Mouse (Mus musculus) heart, postnatal 0 days (tissue): ENCODE results near the gene Neu2.

Experiments used
- CTCF ChIP-seq: IDR thresholded peaks from 2 replicates; pipeline ENCODE4 v1.5.1; 2016; ENCODE audit warnings: antibody characterized with exemption, control low read depth, low read depth
- EP300 ChIP-seq: IDR thresholded peaks from 2 replicates; pipeline ENCODE4 v1.6.1; 2016; ENCODE audit warnings: antibody characterized with exemption, low read depth

DNA sequence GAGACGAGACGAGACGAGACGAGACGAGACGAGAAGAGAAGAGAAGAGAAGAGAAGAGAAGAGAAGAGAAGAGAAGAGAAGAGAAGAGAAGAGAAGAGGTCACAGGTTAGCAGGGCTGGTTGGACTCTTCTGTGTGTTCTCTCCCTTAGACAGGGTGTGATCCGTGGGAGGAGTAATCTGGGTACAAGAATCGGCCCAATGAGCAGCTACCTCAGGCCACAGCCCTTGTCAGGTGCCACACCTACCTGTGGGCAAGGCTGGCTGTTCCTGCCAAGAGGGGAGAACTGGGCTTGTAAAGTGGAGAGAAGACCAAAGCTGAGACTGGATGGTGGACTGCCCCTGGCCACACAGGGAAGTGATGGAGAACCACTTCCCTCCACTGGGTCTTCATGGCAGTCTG lies 56.1 kb downstream of the Neu2 start:
- TF ChIP-seq CTCF (no peak), EP300 (no peak)
